Mouse (Mus musculus): ENCODE data around the gene Eif4a2.

The Eif4a2 gene

GRCm38 (mm10) chr16:23140911-23141310 lies 33.7 kb downstream of the Eif4a2 start:
- no peak for DNase-seq (ENCODE audit: low spot score)

DNA sequence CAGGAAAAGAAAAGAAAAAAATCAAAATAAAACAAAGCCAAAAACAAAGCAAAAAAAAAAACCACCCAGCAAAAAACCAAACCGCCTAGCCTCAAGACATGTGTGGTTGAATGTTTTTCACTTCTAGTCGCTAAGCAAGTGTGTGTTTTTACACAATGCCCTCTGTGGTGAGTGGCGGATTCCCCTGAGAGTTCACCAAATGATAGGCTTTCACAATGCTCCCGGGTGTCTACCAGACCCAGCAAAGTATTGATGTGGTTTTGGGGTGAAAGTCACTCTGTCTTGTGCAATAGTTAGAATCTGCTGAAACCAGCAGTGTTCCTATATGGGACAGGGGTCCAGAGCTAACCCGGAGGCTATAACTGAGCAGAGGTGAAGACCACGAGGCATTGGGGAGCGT lies 37.1 kb downstream of the Eif4a2 start:
- no peak for DNase-seq (ENCODE audit: low spot score)

GRCm38 (mm10) chr16:23145211-23145610 lies 38.0 kb downstream of the Eif4a2 start:
- DNase-seq (ENCODE audit: low spot score), result no peak

- DNase-seq (ENCODE audit: low spot score), result no peak
These were observed 39.0 kb downstream of the Eif4a2 start, which contains the start of gene Adipoq for GRCm38 (mm10) chr16:23146280-23146679. Gene Adipoq (plus strand): TSS chr16:23146536.

GRCm38 (mm10) chr16:23148936-23149335 lies 41.7 kb downstream of the Eif4a2 start:
- DNase-seq (ENCODE audit: low spot score), result no peak

DNA sequence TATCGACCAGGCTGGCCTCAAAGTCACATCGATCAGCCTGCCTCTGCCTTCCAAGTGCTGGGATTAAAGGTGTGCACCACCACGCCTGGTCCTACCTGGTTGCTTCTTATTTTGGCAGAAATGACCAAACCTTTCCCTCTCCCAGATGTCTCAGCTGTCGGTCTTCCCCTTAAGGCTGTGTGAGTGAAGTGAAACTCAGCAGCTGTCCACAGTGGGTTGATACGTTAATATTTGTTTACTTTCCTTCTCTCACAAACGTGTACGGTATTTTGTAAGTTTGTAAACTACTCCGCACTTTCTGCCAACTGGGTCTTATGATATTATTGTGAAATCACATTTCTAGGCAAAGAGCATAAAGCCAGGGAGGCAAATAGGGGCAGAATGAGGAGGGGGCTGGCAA lies 42.2 kb downstream of the Eif4a2 start:
- DNase-seq (ENCODE audit: low spot score), result no peak

GRCm38 (mm10) chr16:23151423-23151822 lies 44.2 kb downstream of the Eif4a2 start:
- DNase-seq (ENCODE audit: low spot score), result peak; percentile 82

GRCm38 (mm10) chr16:23154261-23154660 lies 47.0 kb downstream of the Eif4a2 start:
- no peak for DNase-seq (ENCODE audit: low spot score)

DNA sequence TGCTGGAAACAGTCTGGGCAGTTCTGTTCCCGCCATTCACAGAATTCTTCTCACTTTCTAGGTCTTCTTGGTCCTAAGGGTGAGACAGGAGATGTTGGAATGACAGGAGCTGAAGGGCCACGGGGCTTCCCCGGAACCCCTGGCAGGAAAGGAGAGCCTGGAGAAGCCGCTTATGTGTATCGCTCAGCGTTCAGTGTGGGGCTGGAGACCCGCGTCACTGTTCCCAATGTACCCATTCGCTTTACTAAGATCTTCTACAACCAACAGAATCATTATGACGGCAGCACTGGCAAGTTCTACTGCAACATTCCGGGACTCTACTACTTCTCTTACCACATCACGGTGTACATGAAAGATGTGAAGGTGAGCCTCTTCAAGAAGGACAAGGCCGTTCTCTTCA lies 49.8 kb downstream of the Eif4a2 start:
- DNase-seq (ENCODE audit: low spot score), result no peak

GRCm38 (mm10) chr16:23158292-23158691 lies 51.0 kb downstream of the Eif4a2 start:
- no peak for DNase-seq (ENCODE audit: low spot score)

DNA sequence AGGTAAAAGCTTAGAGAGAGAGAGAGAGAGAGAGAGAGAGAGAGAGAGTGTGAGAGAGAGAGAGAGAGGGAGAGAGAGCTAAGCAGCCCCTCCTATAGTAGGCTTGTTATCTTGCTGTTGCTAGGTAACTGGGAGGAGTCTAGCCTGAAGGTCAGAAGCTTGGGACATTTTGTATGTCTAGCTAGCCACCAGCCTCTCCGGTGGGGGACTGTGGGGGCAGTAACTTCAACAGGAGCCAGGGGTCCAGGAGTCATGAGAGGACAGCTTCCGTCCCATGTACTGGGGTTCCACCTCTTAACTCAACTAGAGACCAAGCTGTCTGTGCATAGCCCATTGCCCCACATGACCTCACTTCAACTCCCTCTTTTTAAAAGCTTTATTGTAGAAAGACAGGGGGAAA lies 51.7 kb downstream of the Eif4a2 start:
- DNase-seq (ENCODE audit: low spot score), result no peak

- DNase-seq (ENCODE audit: low spot score), result no peak
These were observed 52.5 kb downstream of the Eif4a2 start for GRCm38 (mm10) chr16:23159749-23160148.

DNA sequence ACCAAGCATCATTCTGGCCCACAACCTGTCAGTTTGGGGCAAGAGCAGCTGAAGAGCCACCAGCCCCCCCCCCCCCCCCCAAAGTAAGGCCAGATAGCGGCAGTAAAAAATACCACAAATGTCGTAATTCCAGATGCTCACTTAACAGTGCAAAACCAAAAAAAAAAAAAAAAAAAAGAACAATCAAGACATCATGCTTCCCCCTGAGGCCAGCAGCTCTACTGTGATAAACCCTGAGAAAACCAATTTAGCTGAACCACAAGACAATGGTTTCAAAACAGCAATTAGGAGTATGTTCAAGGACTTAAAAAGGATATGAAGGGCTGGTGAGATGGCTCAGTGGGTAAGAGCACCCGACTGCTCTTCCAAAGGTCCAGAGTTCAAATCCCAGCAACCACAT lies 54.9 kb downstream of the Eif4a2 start:
- no peak for DNase-seq (ENCODE audit: low spot score)
